Mouse (Mus musculus): ENCODE data around the gene Tmtc1. TPM values are rescaled to one million over a fixed set of nuclear protein-coding genes. Genes with fewer than 3 reads are reported as not detected.
A peak's percentile ranks its signal among the peaks of the same experiment; 100 is the strongest.

The Tmtc1 gene
- polyA plus RNA-seq, 1 experiment from 2014 or later, result 1.4 TPM

GRCm38 (mm10) chr6:148222686-148223085, 221.5 kb downstream of the Tmtc1 start:
- 80% methylated on average over 2 of the region's 2 CpGs for WGBS (ENCODE audit: insufficient replicate concordance)
- no peak for ATAC-seq (replicated peaks; ENCODE audit: insufficient number of reproducible peaks, low FRiP score, low TSS enrichment)
- Histone ChIP-seq H3K4me3 (ENCODE audit: low read depth, low read length) (no peak overlapping the region), H3K9ac (ENCODE audit: low read depth, low read length) (no peak overlapping the region), H3K27ac (ENCODE audit: low read depth, low read length) (no peak overlapping the region), H3K36me3 (ENCODE audit: control insufficient read depth, insufficient read depth, low read length) (no peaks in the 10 kb centered on the region), H3K27me3 (ENCODE audit: control insufficient read depth, insufficient read depth, low read length) (no peaks in the 10 kb centered on the region), H3K9me3 (replicated peaks; ENCODE audit: control insufficient read depth, low read length) (no peaks in the 10 kb centered on the region), H3K4me2 (no peak overlapping the region), H3K4me1 (ENCODE audit: control insufficient read depth, insufficient read depth, low read length) (no peaks in the 10 kb centered on the region)

- Histone ChIP-seq H3K27me3 (ENCODE audit: control insufficient read depth, insufficient read depth, low read length) (no peaks in the 10 kb centered on the region), H3K9me3 (replicated peaks; ENCODE audit: control insufficient read depth, low read length) (no peaks in the 10 kb centered on the region), H3K27ac (ENCODE audit: low read depth, low read length) (no peak overlapping the region), H3K9ac (ENCODE audit: low read depth, low read length) (no peak overlapping the region), H3K36me3 (ENCODE audit: control insufficient read depth, insufficient read depth, low read length) (no peaks in the 10 kb centered on the region), H3K4me1 (ENCODE audit: control insufficient read depth, insufficient read depth, low read length) (no peaks in the 10 kb centered on the region), H3K4me2 (no peak overlapping the region), H3K4me3 (ENCODE audit: low read depth, low read length) (no peak overlapping the region)
- 80% methylated on average over 2 of the region's 2 CpGs for WGBS (ENCODE audit: insufficient replicate concordance)
- no peak for ATAC-seq (replicated peaks; ENCODE audit: insufficient number of reproducible peaks, low FRiP score, low TSS enrichment)
These were observed 225.7 kb downstream of the Tmtc1 start for GRCm38 (mm10) chr6:148218235-148219076.

DNA sequence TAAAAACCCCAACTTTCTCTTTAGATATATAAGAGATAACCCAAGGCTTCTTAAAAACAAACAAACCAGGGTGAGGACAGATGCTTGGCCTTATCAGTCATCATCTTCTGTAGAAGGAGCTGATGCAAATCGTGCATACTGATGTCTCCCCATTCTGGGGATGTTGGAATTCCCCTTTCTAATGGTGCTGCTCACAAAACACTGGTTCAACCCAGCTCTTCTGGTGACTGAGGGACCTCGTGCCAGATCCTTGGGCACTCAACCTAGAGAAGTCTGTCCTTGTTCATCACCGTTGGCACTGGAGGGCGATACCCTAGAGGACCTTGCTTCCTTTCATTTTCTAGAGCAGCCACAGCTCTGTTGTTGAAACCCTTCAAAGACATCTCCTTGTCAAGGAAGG, 227.4 kb downstream of the Tmtc1 start:
- Histone ChIP-seq H3K27me3 (ENCODE audit: control insufficient read depth, insufficient read depth, low read length) (no peaks in the 10 kb centered on the region), H3K9ac (ENCODE audit: low read depth, low read length) (no peak overlapping the region), H3K27ac (ENCODE audit: low read depth, low read length) (no peak overlapping the region), H3K4me3 (ENCODE audit: low read depth, low read length) (no peak overlapping the region), H3K36me3 (ENCODE audit: control insufficient read depth, insufficient read depth, low read length) (no peaks in the 10 kb centered on the region), H3K9me3 (replicated peaks; ENCODE audit: control insufficient read depth, low read length) (no peaks in the 10 kb centered on the region), H3K4me1 (ENCODE audit: control insufficient read depth, insufficient read depth, low read length) (peaks cover 4% of the 10 kb centered on the region; the same call in 1 of the 2 replicates), H3K4me2 (no peak overlapping the region)
- no peak for ATAC-seq (replicated peaks; ENCODE audit: insufficient number of reproducible peaks, low FRiP score, low TSS enrichment)
- WGBS (ENCODE audit: insufficient replicate concordance), result 85% methylated on average over 4 of the region's 4 CpGs

DNA sequence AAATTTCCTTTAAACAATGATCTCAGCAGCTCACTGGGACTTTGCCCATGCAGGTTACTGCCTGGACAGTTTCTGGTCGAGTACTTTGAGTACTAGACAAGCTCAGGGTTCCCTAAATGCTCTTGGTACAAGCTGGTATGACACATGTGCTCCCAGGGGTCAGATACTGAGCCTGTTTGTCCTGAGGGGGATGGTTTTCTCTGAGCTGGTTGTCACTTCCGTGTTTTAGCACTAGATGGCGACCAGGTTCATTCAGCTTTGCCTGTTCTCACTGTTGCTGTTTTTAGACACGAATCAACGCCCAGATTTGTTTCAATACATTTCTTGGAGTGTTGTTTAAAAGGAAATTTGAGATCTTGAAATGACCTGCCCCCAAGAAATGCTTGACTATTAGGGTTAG, 229.4 kb downstream of the Tmtc1 start:
- Histone ChIP-seq H3K4me2 (no peak overlapping the region), H3K4me1 (ENCODE audit: control insufficient read depth, insufficient read depth, low read length) (peaks cover 7% of the 10 kb centered on the region), H3K4me3 (ENCODE audit: low read depth, low read length) (no peak overlapping the region), H3K36me3 (ENCODE audit: control insufficient read depth, insufficient read depth, low read length) (no peaks in the 10 kb centered on the region), H3K9ac (ENCODE audit: low read depth, low read length) (no peak overlapping the region), H3K27ac (ENCODE audit: low read depth, low read length) (no peak overlapping the region), H3K27me3 (ENCODE audit: control insufficient read depth, insufficient read depth, low read length) (no peaks in the 10 kb centered on the region), H3K9me3 (replicated peaks; ENCODE audit: control insufficient read depth, low read length) (no peaks in the 10 kb centered on the region)
- 8% methylated on average over 5 of the region's 5 CpGs for WGBS (ENCODE audit: insufficient replicate concordance)
- ATAC-seq (replicated peaks; ENCODE audit: insufficient number of reproducible peaks, low FRiP score, low TSS enrichment), result no peak

GRCm38 (mm10) chr6:148211897-148212680, 232.1 kb downstream of the Tmtc1 start, which contains the start of gene Ergic2:
Gene Ergic2, minus strand, starts transcription at chr6:148212374.
- Histone ChIP-seq H3K4me3 (ENCODE audit: low read depth, low read length) (peak within 1 kb of the TSS; percentile 97), H3K9ac (ENCODE audit: low read depth, low read length) (peak within 1 kb of the TSS; percentile 99), H3K36me3 (ENCODE audit: control insufficient read depth, insufficient read depth, low read length) (no peaks in the 10 kb centered on the region), H3K27ac (ENCODE audit: low read depth, low read length) (peak within 1 kb of the TSS; percentile 87), H3K27me3 (ENCODE audit: control insufficient read depth, insufficient read depth, low read length) (no peaks in the 10 kb centered on the region), H3K4me2 (peak within 1 kb of the TSS; percentile 77), H3K9me3 (replicated peaks; ENCODE audit: control insufficient read depth, low read length) (no peaks in the 10 kb centered on the region), H3K4me1 (ENCODE audit: control insufficient read depth, insufficient read depth, low read length) (peaks cover 15% of the 10 kb centered on the region)
- ATAC-seq (replicated peaks; ENCODE audit: insufficient number of reproducible peaks, low FRiP score, low TSS enrichment), result peak; percentile 97
- under 1% methylated on average over 61 of the region's 61 CpGs for WGBS (ENCODE audit: insufficient replicate concordance)

DNA sequence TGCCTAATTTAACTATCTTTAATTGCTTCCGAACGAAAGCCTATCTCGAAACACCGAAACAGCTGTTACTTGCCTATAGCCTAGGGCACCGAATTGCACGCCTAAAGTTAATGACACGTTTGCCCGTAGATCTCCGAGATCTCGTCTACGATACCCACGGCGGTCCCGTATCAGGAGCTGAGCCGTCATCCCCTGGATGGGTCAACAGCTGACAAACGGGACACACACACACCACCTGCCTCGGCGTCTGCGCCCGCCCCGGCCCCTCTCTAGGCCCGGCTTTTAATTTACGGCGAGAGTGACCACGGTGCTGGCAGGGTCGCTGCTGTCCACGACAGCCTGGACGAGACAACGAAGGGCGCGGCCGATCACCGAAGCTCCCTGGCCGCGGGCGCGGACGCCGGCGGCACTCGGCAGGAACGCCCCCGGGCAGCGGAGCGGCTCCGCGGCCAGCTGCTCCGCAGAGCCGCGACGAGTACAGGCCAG, 232.8 kb downstream of the Tmtc1 start:
- peak; percentile 69 for ATAC-seq (replicated peaks; ENCODE audit: insufficient number of reproducible peaks, low FRiP score, low TSS enrichment)
- peaks cover 15% of the 10 kb centered on the region for H3K4me1 ChIP-seq (ENCODE audit: control insufficient read depth, insufficient read depth, low read length)
- H3K4me3 ChIP-seq (ENCODE audit: low read depth, low read length), result peak overlapping the region; percentile 97
- no peaks in the 10 kb centered on the region for H3K36me3 ChIP-seq (ENCODE audit: control insufficient read depth, insufficient read depth, low read length)
- peak overlapping the region; percentile 87 for H3K27ac ChIP-seq (ENCODE audit: low read depth, low read length)
- H3K27me3 ChIP-seq (ENCODE audit: control insufficient read depth, insufficient read depth, low read length), result no peaks in the 10 kb centered on the region
- peak overlapping the region; percentile 99 for H3K9ac ChIP-seq (ENCODE audit: low read depth, low read length)
- H3K4me2 ChIP-seq, result peak overlapping the region; percentile 74
- no peaks in the 10 kb centered on the region for H3K9me3 ChIP-seq (replicated peaks; ENCODE audit: control insufficient read depth, low read length)
- under 1% methylated on average over 51 of the region's 51 CpGs for WGBS (ENCODE audit: insufficient replicate concordance)

- no peaks in the 10 kb centered on the region for H3K27me3 ChIP-seq (ENCODE audit: control insufficient read depth, insufficient read depth, low read length)
- no peaks in the 10 kb centered on the region for H3K36me3 ChIP-seq (ENCODE audit: control insufficient read depth, insufficient read depth, low read length)
- WGBS (ENCODE audit: insufficient replicate concordance), result 41% methylated on average over 1 of the region's 1 CpGs
- no peak for ATAC-seq (replicated peaks; ENCODE audit: insufficient number of reproducible peaks, low FRiP score, low TSS enrichment)
- H3K4me2 ChIP-seq, result no peak overlapping the region
- H3K9ac ChIP-seq (ENCODE audit: low read depth, low read length), result no peak overlapping the region
- peaks cover 11% of the 10 kb centered on the region for H3K4me1 ChIP-seq (ENCODE audit: control insufficient read depth, insufficient read depth, low read length)
- H3K4me3 ChIP-seq (ENCODE audit: low read depth, low read length), result no peak overlapping the region
- H3K27ac ChIP-seq (ENCODE audit: low read depth, low read length), result no peak overlapping the region
- no peaks in the 10 kb centered on the region for H3K9me3 ChIP-seq (replicated peaks; ENCODE audit: control insufficient read depth, low read length)
These were observed 236.7 kb downstream of the Tmtc1 start for GRCm38 (mm10) chr6:148207522-148207921.

- Histone ChIP-seq H3K4me1 (ENCODE audit: control insufficient read depth, insufficient read depth, low read length) (peaks cover 8% of the 10 kb centered on the region; the same call in 1 of the 2 replicates), H3K27me3 (ENCODE audit: control insufficient read depth, insufficient read depth, low read length) (no peaks in the 10 kb centered on the region), H3K27ac (ENCODE audit: low read depth, low read length) (no peak overlapping the region), H3K4me2 (no peak overlapping the region), H3K9ac (ENCODE audit: low read depth, low read length) (no peak overlapping the region), H3K36me3 (ENCODE audit: control insufficient read depth, insufficient read depth, low read length) (peaks cover 4% of the 10 kb centered on the region; the same call in 1 of the 2 replicates), H3K4me3 (ENCODE audit: low read depth, low read length) (no peak overlapping the region), H3K9me3 (replicated peaks; ENCODE audit: control insufficient read depth, low read length) (no peaks in the 10 kb centered on the region)
- no peak for ATAC-seq (replicated peaks; ENCODE audit: insufficient number of reproducible peaks, low FRiP score, low TSS enrichment)
- 75% methylated on average over 1 of the region's 1 CpGs for WGBS (ENCODE audit: insufficient replicate concordance)
These were observed 239.1 kb downstream of the Tmtc1 start for GRCm38 (mm10) chr6:148205134-148205533.
